Mouse (Mus musculus) cortical plate, adult 2 months (tissue): Measurements from ENCODE around the gene Apol7a. TPM values are rescaled to one million over a fixed set of nuclear protein-coding genes. Genes with fewer than 3 reads are reported as not detected.
"Not testable (repeated sequence)": the region's sequence is repeated elsewhere in the genome, so short reads cannot be mapped to it uniquely, and the experiment has no call there.

ENCODE experiments used
- H3K27ac ChIP-seq: fragments of 200-500 bp; 2 replicates; pipeline ENCODE4 v1.5.1; 2012; ENCODE audit warnings: low read length, control low read depth, inconsistent platforms; ENCODE audit not compliant: insufficient read depth
- H3K4me1 ChIP-seq: fragments of 200-500 bp; 2 replicates; pipeline ENCODE4 v1.6.1; 2011; ENCODE audit warnings: low read length; ENCODE audit not compliant: control insufficient read depth, insufficient read depth
- H3K4me3 ChIP-seq: fragments of 200-500 bp; 2 replicates; pipeline ENCODE4 v1.5.1; 2011; ENCODE audit warnings: mild to moderate bottlenecking, low read length, control low read depth; ENCODE audit not compliant: insufficient read depth
- CTCF ChIP-seq: fragments of 200-500 bp; IDR thresholded peaks from 2 replicates; pipeline ENCODE4 v1.5.1; 2011; ENCODE audit warnings: mild to moderate bottlenecking, control low read depth, low read length; ENCODE audit not compliant: insufficient read depth; ENCODE audit errors: extremely low read depth
- polyA plus RNA-seq: library from polyadenylated mRNA; depleted of rRNA; stranded (reverse); fragments of >200 nt; gene quantifications from 2 replicates; pipeline ENCODE4 v1.2.3, GENCODE M21; 2012; rRNA removed

Gene Apol7a
- polyA plus RNA-seq = 1.1 and 1.2 TPM in 2 replicates

DNA sequence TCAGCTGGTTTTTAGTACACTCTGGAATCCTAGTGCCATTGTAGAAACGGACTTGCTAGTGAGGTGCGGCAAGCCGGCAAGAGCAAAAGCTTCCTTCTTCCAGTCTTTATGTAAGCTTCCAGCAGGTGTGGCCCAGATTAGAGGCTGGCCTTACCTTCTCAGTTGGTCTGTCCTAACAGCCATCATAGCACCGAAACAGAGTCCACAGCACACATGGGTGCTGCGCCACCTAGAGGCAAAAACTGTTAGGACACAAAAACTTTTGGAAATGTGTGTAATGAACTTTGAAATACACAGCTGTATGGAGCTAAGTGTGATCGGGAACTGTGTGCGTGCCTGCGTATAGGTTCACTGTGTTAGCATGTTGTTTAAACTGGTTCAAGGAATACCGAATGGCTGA, at the start of gene Apol7a:
Gene Apol7a, minus strand, starts transcription at position 84 of the 400 bp plus-strand sequence.
- H3K4me3 ChIP-seq = not testable (repeated sequence)
- TF ChIP-seq CTCF = peak; percentile 42

DNA sequence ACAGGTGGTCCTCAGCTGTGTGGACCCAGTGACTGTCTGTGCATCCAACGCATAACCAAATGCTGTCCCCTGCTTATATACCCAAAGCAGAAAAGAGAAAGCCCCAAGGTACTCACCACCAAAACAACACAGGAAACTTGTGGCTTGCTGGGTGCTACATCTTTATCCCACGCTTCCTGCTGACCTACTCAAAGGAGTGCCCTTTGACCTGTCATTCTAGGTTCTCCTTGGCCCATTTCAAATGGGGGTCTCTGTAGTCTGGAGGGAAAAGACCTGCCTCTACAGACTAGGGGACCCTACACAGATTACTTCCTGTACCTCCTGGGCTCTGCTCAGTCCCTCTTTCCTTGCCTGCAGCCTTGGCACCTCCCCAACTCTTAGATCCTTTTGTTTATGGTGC, 48.5 kb upstream of the Apol7a start, which contains the start of gene Apol7b:
Gene Apol7b, minus strand, starts transcription at position 101 of the 400 bp plus-strand sequence.
- H3K27ac ChIP-seq, H3K4me3 ChIP-seq, H3K4me1 ChIP-seq: not testable (repeated sequence)

More for the DNA sequence above, at the start of gene Apol7a:
- H3K27ac ChIP-seq, H3K4me1 ChIP-seq: not testable (repeated sequence)

DNA sequence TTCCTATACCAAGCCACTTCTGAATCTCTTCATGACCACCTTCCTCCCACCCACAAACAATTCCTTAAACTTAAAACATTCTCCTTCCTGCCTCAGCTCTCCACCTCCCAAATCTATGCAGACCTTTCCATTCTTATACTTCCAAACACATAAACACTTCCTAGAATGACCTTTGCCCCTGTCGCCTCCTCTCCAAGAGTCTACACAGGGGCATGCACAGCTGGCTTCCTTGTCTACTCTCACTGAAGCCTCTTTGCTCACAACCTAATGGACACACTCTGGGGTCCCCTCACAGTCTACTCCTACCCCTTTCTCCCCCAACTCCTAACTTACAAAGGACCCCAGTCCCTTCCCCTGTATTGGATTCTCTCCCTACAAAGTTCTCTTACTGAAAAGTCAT, 46.8 kb upstream of the Apol7a start:
- not testable (repeated sequence) for H3K4me3 ChIP-seq, H3K4me1 ChIP-seq, H3K27ac ChIP-seq

DNA sequence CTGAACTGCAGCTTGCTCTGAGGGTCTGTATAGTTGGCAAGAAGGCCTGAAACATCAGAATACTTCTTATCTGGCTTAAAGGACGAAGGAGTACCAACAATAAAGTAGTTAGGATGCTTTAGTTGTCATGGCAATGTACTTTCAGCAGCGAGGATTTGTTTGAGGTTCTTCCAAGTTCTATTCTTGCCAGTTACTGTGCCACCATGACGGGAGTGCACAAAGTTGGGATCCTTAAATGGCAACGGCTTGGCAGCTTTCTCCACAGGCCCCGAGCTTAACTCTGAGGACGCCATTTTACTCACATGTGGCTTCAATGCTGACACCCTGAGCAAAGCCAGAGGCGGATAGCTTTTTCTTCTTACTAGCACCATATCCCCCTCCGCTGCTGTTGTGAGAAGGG, 45.8 kb upstream of the Apol7a start:
- not testable (repeated sequence) for H3K4me3 ChIP-seq, H3K4me1 ChIP-seq
- H3K27ac ChIP-seq = peak overlapping the region; percentile 19; the same call in 1 of the 2 replicates

DNA sequence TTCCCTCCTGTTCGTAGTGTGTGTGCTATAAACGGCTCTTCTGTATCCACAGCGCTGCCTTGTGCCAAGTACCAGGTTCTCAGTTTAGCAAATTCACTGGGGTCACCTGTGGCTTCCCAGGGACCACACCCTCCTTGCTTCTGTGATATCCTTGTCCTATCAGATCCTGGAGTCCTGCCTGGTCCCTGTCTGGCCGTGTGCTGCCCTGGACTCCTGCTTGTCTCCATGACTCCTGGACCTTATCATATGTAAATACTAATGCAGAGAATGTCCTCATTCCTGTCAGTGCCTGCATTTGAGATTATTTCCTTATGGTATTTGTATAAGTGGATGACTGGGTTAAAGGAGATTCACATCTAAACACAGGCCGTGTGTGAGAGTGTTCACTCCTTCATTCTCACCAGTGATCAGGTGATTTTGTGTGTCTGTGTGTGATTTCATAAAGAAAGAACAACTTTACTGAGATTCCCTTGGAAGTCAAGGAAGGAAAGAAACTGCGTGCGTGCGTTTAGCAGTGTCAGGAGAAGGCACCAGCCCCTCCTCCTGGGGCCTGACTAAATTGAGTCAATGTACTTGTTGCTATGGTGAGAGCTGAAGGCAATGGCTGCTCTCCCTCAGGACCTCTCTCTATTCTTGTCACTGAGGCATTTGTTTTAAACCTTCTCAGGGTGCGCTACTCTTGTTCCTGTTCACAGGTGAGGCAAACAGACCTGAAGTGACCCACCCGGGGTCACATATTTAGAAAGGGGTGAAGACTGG, 30.0 kb upstream of the Apol7a start:
- H3K4me3 ChIP-seq, H3K27ac ChIP-seq, H3K4me1 ChIP-seq: not testable (repeated sequence)

DNA sequence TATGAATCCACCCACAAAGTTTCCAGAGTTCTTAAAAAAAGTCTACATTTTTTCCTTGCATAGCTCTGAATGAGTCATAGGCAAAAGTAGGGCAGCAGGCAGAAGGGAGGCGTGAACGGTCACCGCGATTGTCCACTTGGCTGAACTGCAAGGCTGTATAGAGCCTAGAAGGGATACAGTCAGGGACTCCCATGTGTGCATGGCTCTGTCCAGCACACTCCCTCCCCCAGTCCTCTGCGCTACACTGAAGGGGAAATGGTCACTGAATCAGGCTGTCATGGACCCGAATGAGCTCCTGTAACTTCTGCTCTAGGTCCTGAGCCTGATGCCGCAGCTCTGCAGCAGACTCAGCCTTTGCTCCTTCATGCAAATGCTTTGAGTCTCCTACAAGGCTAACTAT, 24.0 kb upstream of the Apol7a start:
- H3K4me1 ChIP-seq, H3K4me3 ChIP-seq, H3K27ac ChIP-seq: not testable (repeated sequence)

DNA sequence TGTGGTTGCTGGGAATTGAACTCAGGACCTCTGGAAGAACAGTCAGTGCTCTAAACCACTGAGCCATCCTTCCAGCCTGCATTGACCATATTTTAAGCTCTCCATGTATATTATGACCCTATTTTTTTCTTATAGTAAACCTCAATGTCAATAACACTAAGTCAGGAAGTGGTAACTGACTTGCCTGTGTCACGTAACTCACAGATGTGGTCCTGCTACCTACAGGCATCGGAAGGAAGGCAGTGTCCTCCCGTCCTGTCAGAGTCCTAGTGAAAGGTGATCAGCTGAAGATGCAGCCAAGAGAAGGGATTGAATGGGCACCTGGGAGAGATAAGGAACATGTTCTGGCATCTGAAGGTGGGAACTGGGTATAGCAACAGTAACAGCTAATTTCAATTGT, 20.7 kb upstream of the Apol7a start:
- H3K27ac ChIP-seq, H3K4me3 ChIP-seq, H3K4me1 ChIP-seq: not testable (repeated sequence)

DNA sequence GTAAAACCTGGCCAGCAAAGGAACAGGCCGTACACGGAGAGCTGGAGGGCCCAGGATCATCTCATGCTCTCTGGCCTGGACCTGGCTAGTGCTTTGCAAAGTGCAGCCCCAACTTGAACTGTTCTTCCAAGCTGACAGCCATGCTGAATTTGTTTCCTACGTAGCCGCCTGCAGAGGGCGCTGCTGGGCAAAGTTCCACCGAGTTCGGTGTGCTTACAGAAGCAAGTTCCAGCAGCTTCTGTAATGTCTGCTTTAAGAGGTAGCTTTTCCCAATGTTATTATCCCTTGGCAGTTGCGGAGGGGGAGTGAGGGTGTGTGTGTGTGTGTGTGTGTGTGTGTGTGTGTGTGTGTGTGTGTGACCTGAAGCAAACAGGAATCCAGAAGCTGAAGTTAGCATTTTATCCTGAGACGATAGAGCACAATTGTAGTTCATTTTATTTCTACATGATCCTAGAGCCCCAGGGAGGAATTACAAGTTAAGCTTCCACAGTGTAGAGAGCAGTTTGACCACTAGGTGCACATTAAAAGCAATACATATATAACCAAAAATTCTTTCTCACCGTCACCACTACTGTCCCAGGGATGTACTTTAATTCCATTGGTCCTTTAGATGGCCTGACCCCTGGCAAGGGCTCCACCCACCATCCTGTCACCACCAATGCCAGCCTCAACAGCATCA, 17.9 kb upstream of the Apol7a start:
- not testable (repeated sequence) for H3K27ac ChIP-seq, H3K4me1 ChIP-seq, H3K4me3 ChIP-seq

DNA sequence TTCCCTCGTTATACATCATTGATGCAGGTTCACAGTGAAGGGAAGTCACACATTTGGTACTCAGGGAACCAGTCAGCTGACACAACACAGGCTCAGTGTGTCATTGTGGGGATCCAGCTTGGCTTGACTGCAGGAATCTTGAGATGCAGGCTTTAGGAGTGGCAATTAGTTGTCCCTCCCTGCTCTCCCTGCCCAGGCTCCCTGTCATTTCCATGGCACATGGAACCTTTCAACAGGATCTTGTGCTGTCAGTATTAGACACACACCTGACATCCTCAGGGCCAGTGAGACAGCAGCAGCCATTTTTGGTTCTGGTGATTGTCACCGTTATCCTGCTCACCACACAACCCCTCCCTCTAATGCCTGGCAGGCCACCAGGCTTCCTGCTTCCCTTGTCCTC, 16.7 kb upstream of the Apol7a start:
- not testable (repeated sequence) for H3K4me3 ChIP-seq, H3K4me1 ChIP-seq, H3K27ac ChIP-seq

DNA sequence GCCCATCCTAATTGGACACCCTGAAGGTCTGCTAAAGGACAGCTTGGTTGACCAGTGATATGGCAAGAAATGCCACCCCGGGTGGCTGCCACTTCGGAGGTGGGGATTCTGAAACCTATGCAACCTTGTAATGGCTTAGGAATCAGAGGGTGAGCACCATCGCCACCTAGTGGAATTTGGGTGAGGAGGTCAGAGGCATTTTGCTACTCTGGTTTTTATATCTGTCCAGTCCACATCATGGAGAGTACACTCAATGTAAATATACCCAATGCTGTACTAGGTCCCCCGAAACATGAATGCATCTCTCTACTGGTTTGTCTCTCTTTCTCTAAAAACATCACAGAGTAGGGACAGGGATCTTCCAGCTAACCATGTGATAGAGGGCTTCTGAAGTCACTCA, 13.8 kb upstream of the Apol7a start:
- 0 out of 2 replicates have a peak, but pooled peaks have one; percentile 15 for TF ChIP-seq CTCF
- H3K27ac ChIP-seq = not testable (repeated sequence)

DNA sequence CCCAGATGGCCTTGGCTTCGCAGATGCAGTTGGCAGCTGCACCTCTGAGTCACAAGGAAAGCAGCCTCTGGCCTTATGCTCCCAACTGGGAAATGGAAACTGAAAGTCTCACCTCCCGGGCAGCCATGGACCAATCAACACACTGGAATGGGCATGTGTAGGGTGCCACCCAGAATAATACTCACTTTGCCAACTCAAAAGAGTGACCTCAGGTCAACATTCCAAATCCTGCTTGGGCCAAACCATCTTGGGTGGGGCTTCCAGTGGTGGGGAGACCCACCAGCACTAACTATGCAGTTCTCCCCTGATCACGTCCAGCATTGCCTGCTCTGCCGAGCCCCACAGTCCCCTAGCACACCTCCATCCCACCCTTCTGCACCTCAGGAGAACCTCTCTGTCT, 12.1 kb upstream of the Apol7a start, which contains the start of gene Apol9a:
Gene Apol9a, minus strand, starts transcription at position 101 of the 400 bp plus-strand sequence.
- not testable (repeated sequence) for H3K27ac ChIP-seq, H3K4me3 ChIP-seq, H3K4me1 ChIP-seq

More for the DNA sequence above, 13.8 kb upstream of the Apol7a start:
- H3K4me3 ChIP-seq, H3K4me1 ChIP-seq: not testable (repeated sequence)

DNA sequence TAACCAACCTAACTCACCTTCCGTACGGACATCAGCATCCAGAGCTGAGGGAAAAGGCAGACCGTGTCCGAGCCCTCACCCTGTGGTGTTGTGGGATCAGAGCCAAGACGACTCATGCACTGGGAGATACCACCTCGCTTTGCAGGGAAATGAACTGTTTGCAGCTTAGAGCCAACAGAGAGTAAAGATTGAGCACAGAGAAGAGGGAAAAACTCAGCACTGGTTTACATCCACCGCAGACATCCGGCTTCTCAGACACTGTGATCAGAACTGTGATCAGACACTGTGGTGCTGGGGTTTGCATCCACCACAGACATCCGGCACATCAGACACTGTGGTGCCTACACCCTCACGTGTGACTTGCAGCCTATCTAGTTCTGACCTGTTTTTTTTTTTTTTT, 7.5 kb upstream of the Apol7a start:
- not testable (repeated sequence) for H3K4me1 ChIP-seq, H3K4me3 ChIP-seq, H3K27ac ChIP-seq

DNA sequence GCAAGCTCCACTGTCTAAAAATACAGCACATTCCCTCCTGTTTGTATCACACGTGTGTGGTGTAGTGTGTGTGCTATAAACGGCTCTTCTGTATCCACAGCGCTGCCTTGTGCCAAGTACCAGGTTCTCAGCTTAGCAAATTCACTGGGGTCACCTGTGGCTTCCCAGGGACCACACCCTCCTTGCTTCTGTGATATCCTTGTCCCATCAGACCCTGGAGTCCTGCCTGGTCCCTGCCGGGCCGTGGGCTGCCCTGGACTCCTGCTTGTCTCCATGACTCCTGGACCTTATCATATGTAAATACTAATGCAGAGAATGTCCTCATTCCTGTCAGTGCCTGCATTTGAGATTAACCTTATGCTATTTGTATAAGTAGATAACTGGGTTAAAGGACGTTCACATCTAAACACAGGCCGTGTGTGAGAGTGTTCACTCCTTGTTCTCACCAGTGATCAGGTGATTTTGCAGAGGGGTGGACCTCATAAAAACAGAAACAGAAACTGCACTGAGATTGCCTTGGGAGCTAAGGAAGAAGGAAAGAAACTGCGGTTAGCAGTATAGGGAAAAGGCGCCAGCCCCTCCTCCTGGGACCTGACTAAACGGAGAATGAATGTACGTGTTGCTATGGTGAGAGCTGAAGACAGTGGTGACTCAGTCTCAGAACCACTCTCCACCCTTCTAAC, 1.3 kb downstream of the Apol7a start:
- H3K4me3 ChIP-seq, H3K27ac ChIP-seq: not testable (repeated sequence)

DNA sequence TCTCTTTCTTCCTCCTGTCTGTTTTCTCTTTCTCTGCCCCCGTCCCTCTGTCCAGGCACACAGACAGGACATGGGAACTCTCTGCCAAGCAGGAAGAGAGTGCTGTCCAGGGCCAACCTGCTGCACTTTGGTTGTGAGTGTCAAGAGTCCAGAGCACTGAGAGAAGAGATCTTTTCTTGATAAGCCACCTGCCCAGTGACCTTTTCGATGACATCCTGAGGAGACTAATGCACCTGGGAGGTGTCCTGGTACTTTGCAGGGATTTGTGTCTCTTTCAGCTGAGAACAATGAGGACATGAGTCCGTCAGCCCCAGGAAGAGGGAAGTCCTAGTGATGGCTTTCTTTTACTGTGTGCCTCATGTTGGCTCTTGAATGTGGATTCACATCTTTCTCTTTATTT, 5.1 kb downstream of the Apol7a start:
- H3K27ac ChIP-seq, H3K4me3 ChIP-seq, H3K4me1 ChIP-seq: not testable (repeated sequence)

More for the DNA sequence above, 1.3 kb downstream of the Apol7a start:
- not testable (repeated sequence) for H3K4me1 ChIP-seq
